15 mouse cellular contexts compared by ENCODE assay signal in the genomic region with DNA sequence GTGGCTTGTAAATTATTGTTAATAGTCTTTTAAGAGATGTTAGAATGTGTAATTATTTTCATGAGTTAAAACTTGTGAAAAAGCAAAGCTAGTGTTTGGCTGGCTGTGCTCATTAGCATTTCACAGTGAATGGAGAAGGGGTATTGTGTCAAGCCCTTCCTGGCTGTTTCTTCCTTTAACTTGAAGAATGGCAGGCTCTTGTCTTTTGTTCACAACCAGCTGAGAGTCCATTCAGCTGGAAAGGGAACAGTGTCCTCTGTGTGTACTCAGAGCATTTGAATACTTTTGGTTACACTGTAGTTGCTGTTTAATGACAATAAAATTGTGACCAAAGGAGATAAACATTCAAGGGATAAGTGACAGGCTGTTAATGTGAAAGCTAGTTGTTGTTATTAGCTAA. TPM values are rescaled to one million over a fixed set of nuclear protein-coding genes. Genes with fewer than 3 reads are reported as not detected.
DNase-seq lines count a peak whose midpoint lies in the region; ATAC-seq and TF ChIP-seq lines count a peak whose summit lies in the region.
"Had no signal": no experiment of that assay in that cellular context is flagged by ENCODE, and none has a peak within 500 bp of the region (broad histone marks: within the 10 kb centered on the region; RNA-seq: fewer than 3 reads in every experiment).

No protein-coding gene starts in this region.

- H3K36me3 ChIP-seq in heart, adult 2 months (ENCODE audit: control insufficient read depth, insufficient read depth, low read length), result peaks cover 8% of the 10 kb centered on the region; the same call in 1 of the 2 replicates
- no peaks in the 10 kb centered on the region for H3K36me3 ChIP-seq in embryonic facial prominence, embryonic 14.5 days (ENCODE audit: control insufficient read depth, insufficient read depth, low read length)
- H3K36me3 ChIP-seq in intestine, postnatal 0 days (ENCODE audit: control insufficient read depth, insufficient read depth), result no peaks in the 10 kb centered on the region
- no peaks in the 10 kb centered on the region for H3K36me3 ChIP-seq in liver, embryonic 12.5 days

- no peak for TF ChIP-seq EP300 in heart, adult 2 months (IDR thresholded peaks at IDR 0.05; ENCODE audit: insufficient read depth, low read depth, low read length)

- no peaks in the 10 kb centered on the region for H3K9me3 ChIP-seq in embryonic facial prominence, embryonic 14.5 days (ENCODE audit: control insufficient read depth, low read length)
- H3K9me3 ChIP-seq in intestine, postnatal 0 days (ENCODE audit: control insufficient read depth), result no peaks in the 10 kb centered on the region
- H3K9me3 ChIP-seq in liver, embryonic 12.5 days (replicated peaks), result no peaks in the 10 kb centered on the region

- peak overlapping the region; percentile 84 for H3K27ac ChIP-seq in heart, adult 2 months
- H3K27ac ChIP-seq in embryonic facial prominence, embryonic 14.5 days (replicated peaks; ENCODE audit: low read depth, low read length), result no peak overlapping the region
- no peak overlapping the region for H3K27ac ChIP-seq in intestine, postnatal 0 days (ENCODE audit: low read depth, low read length)
- H3K27ac ChIP-seq in liver, embryonic 12.5 days, result no peak overlapping the region

- H3K9ac ChIP-seq in heart, adult 2 months (ENCODE audit: low read depth, low read length), result no peak overlapping the region
- no peak overlapping the region for H3K9ac ChIP-seq in embryonic facial prominence, embryonic 14.5 days (ENCODE audit: low read depth, low read length)
- no peak overlapping the region for H3K9ac ChIP-seq in intestine, postnatal 0 days (ENCODE audit: low read depth, low read length)
- no peak overlapping the region for H3K9ac ChIP-seq in liver, embryonic 12.5 days
- H3K9ac ChIP-seq: liver, postnatal 0 days had no signal

- peak in 1 of 2 experiments; percentile 4 for DNase-seq in heart, adult 2 months
- DNase-seq in heart, adult 8-10 months (ENCODE audit: low spot score), result no peak
- DNase-seq in ES-CJ7 (ENCODE audit: low read depth, low spot score), result peak; percentile 79
- no peak for DNase-seq in embryonic facial prominence, embryonic 14.5 days (ENCODE audit: low spot score)
- peak; percentile 75 for DNase-seq in mesoderm, embryonic 11.5 days (ENCODE audit: low read depth, low spot score)
- DNase-seq: adrenal gland, postnatal 14 days; B cell, adult 2 months; cerebellum, adult 11 months; heart, postnatal 4 days; kidney, postnatal 36 days; liver, postnatal 0 days had no signal

- H3K4me3 ChIP-seq in heart, adult 2 months, result no peak overlapping the region
- H3K4me3 ChIP-seq in embryonic facial prominence, embryonic 14.5 days (ENCODE audit: low read depth, low read length), result no peak overlapping the region
- H3K4me3 ChIP-seq in intestine, postnatal 0 days (ENCODE audit: low read depth, low read length), result no peak overlapping the region
- no peak overlapping the region for H3K4me3 ChIP-seq in liver, embryonic 12.5 days

- H3K4me2 ChIP-seq in embryonic facial prominence, embryonic 14.5 days (ENCODE audit: low read depth, low read length), result no peak overlapping the region
- no peak overlapping the region for H3K4me2 ChIP-seq in intestine, postnatal 0 days (replicated peaks; ENCODE audit: low read depth)
- H3K4me2 ChIP-seq in liver, embryonic 12.5 days, result no peak overlapping the region

- H3K4me1 ChIP-seq in heart, adult 2 months (ENCODE audit: control insufficient read depth, insufficient read depth, low read length), result peaks cover 11% of the 10 kb centered on the region
- H3K4me1 ChIP-seq in embryonic facial prominence, embryonic 14.5 days (ENCODE audit: control insufficient read depth, insufficient read depth, low read length), result peaks cover 6% of the 10 kb centered on the region
- no peaks in the 10 kb centered on the region for H3K4me1 ChIP-seq in intestine, postnatal 0 days (replicated peaks; ENCODE audit: control insufficient read depth, insufficient read depth, low read length)
- peaks cover 7% of the 10 kb centered on the region for H3K4me1 ChIP-seq in liver, embryonic 12.5 days

- peak; percentile 26; the same call in 1 of the 2 replicates for ATAC-seq in embryonic facial prominence, embryonic 14.5 days (ENCODE audit: low read depth)
- ATAC-seq in intestine, postnatal 0 days, result no peak
- ATAC-seq in liver, embryonic 12.5 days, result no peak
- ATAC-seq in CD4-positive, CD25-positive, alpha-beta regulatory T cell, adult 4 months, result no peak
- ATAC-seq: liver, postnatal 0 days; Patski had no signal

- TF ChIP-seq POLR2A in heart, adult 2 months (IDR thresholded peaks at IDR 0.05; ENCODE audit: insufficient read depth, low read depth, low read length), result no peak

- intact Hi-C loops in heart, adult 2 months (cut with DNase I), result no loop called here

- peaks cover 3% of the 10 kb centered on the region for H3K79me2 ChIP-seq in heart, adult 2 months (replicated peaks; ENCODE audit: control insufficient read depth, insufficient read depth, low read length)

- H3K27me3 ChIP-seq in heart, adult 2 months (ENCODE audit: control insufficient read depth, insufficient read depth, low read length), result no peaks in the 10 kb centered on the region
- H3K27me3 ChIP-seq in embryonic facial prominence, embryonic 14.5 days (replicated peaks; ENCODE audit: control insufficient read depth, insufficient read depth, low read length), result no peaks in the 10 kb centered on the region
- H3K27me3 ChIP-seq in intestine, postnatal 0 days (replicated peaks; ENCODE audit: control insufficient read depth, insufficient read depth, low read length), result no peaks in the 10 kb centered on the region
- no peaks in the 10 kb centered on the region for H3K27me3 ChIP-seq in liver, embryonic 12.5 days (replicated peaks)
- H3K27me3 ChIP-seq: Patski had no signal

- TF ChIP-seq CTCF in heart, adult 2 months (IDR thresholded peaks at IDR 0.05), result no peak
- TF ChIP-seq CTCF in intestine, postnatal 0 days (IDR thresholded peaks at IDR 0.05; ENCODE audit: low read depth), result no peak

RNA-seq across cellular contexts. Expression of a gene that starts 52.5 kb away (rescaled TPM):
- 10 to 100 TPM; 57.6 to 65.1 TPM for total RNA-seq in heart, adult 2 months (2021)
- polyA plus RNA-seq in heart, adult 2 months (2012; rRNA removed), result 41.3 and 53.3 TPM in 2 replicates
- 10 to 100 TPM; 59.3 to 70.7 (median 65.1) TPM for total RNA-seq in heart, adult 8-10 months (2022)
- 107 and 108 TPM in 2 replicates for polyA plus RNA-seq in embryonic facial prominence, embryonic 14.5 days (2014; fragmentation: Nextera tagmentation; extraction: Ambion mirVana)
- polyA plus RNA-seq in intestine, postnatal 0 days (2015; fragmentation: Nextera tagmentation; extraction: Ambion mirVana), result 21.7 and 22.7 TPM in 2 replicates
- 28.6 and 29.6 TPM in 2 replicates for polyA plus RNA-seq in liver, embryonic 12.5 days (2016; fragmentation: Nextera tagmentation; extraction: Ambion mirVana)
- 100 to 1,000 TPM in 1 of 2 experiments, 10 to 100 TPM in 1; 86.2 to 118 TPM for polyA plus RNA-seq in CD4-positive, CD25-positive, alpha-beta regulatory T cell, adult 4 months (2017; shearing (Covaris generic))

RNA-seq across cellular contexts. Expression of a gene that starts 52.7 kb away (rescaled TPM):
- total RNA-seq in heart, adult 2 months (2021), result 1 to 10 TPM; 3.2 to 3.6 TPM
- polyA plus RNA-seq in heart, adult 2 months (2012; rRNA removed), result 0.88 and 1.4 TPM in 2 replicates
- 1 to 10 TPM; 3.4 to 5.3 (median 4.2) TPM for total RNA-seq in heart, adult 8-10 months (2022)
- polyA plus RNA-seq in embryonic facial prominence, embryonic 14.5 days (2014; fragmentation: Nextera tagmentation; extraction: Ambion mirVana), result 8.6 and 13.8 TPM in 2 replicates
- polyA plus RNA-seq in intestine, postnatal 0 days (2015; fragmentation: Nextera tagmentation; extraction: Ambion mirVana), result 2.6 and 2.7 TPM in 2 replicates
- 3.5 and 4.6 TPM in 2 replicates for polyA plus RNA-seq in liver, embryonic 12.5 days (2016; fragmentation: Nextera tagmentation; extraction: Ambion mirVana)
- 1 to 10 TPM; 2.6 to 2.7 TPM for polyA plus RNA-seq in CD4-positive, CD25-positive, alpha-beta regulatory T cell, adult 4 months (2017; shearing (Covaris generic))

Comparison
In these comparisons a context has a peak if more than half of its experiments do, and no peak if none do; other contexts are left out.
1. DNase-seq: peak in ES-CJ7 (single experiment) and mesoderm, embryonic 11.5 days (single experiment); none in heart, adult 8-10 months (single experiment) and embryonic facial prominence, embryonic 14.5 days (single experiment).